Mouse (Mus musculus): Measurements from ENCODE around the gene Styx. TPM values are rescaled to one million over a fixed set of nuclear protein-coding genes. Genes with fewer than 3 reads are reported as not detected.
"Not testable (repeated sequence)": the region's sequence is repeated elsewhere in the genome, so short reads cannot be mapped to it uniquely, and the experiment has no call there.

The Styx gene
- polyA plus RNA-seq, 1 experiment from 2014 or later: 47.8 TPM

GRCm38 (mm10) chr14:45464036-45465035 lies 113.4 kb downstream of the Styx start:
- Histone ChIP-seq H3K9me3 (ENCODE audit: control insufficient read depth, low read length) (0 out of 2 replicates have a peak, but pooled peaks cover under 1% of the 10 kb centered on the region), H3K4me2 (ENCODE audit: low read depth, low read length) (no peak overlapping the region), H3K36me3 (ENCODE audit: control insufficient read depth, insufficient read depth, low read length) (peaks cover 10% of the 10 kb centered on the region), H3K4me1 (ENCODE audit: control insufficient read depth, insufficient read depth, low read length) (peaks cover 13% of the 10 kb centered on the region), H3K27me3 (replicated peaks; ENCODE audit: control insufficient read depth, insufficient read depth, low read length) (no peaks in the 10 kb centered on the region), H3K4me3 (ENCODE audit: low read length) (no peak overlapping the region), H3K27ac (ENCODE audit: low read length) (peak overlapping the region; percentile 13), H3K9ac (ENCODE audit: low read depth, low read length) (no peak overlapping the region)
- peak; percentile 13; the same call in 1 of the 2 replicates for ATAC-seq
- WGBS: 66% methylated on average over 19 of the region's 19 CpGs

GRCm38 (mm10) chr14:45466371-45466770 lies 115.5 kb downstream of the Styx start:
- not testable (repeated sequence) for H3K4me2 ChIP-seq (ENCODE audit: low read depth, low read length); ATAC-seq; H3K9me3 ChIP-seq (ENCODE audit: control insufficient read depth, low read length); H3K27ac ChIP-seq (ENCODE audit: low read length); H3K4me3 ChIP-seq (ENCODE audit: low read length); H3K27me3 ChIP-seq (replicated peaks; ENCODE audit: control insufficient read depth, insufficient read depth, low read length); H3K9ac ChIP-seq (ENCODE audit: low read depth, low read length)
- 95% methylated on average over 8 of the region's 8 CpGs for WGBS
- Histone ChIP-seq H3K4me1 (ENCODE audit: control insufficient read depth, insufficient read depth, low read length) (peaks cover 13% of the 10 kb centered on the region), H3K36me3 (ENCODE audit: control insufficient read depth, insufficient read depth, low read length) (peaks cover 10% of the 10 kb centered on the region)

GRCm38 (mm10) chr14:45469446-45469845 lies 118.6 kb downstream of the Styx start:
- no peaks in the 10 kb centered on the region for H3K27me3 ChIP-seq (replicated peaks; ENCODE audit: control insufficient read depth, insufficient read depth, low read length)
- no peak overlapping the region for H3K9ac ChIP-seq (ENCODE audit: low read depth, low read length)
- ATAC-seq: no peak
- no peak overlapping the region for H3K27ac ChIP-seq (ENCODE audit: low read length)
- H3K4me1 ChIP-seq (ENCODE audit: control insufficient read depth, insufficient read depth, low read length): peaks cover 1% of the 10 kb centered on the region; the same call in 1 of the 2 replicates
- no peak overlapping the region for H3K4me3 ChIP-seq (ENCODE audit: low read length)
- H3K4me2 ChIP-seq (ENCODE audit: low read depth, low read length): no peak overlapping the region
- peaks cover 10% of the 10 kb centered on the region; the same call in 1 of the 2 replicates for H3K36me3 ChIP-seq (ENCODE audit: control insufficient read depth, insufficient read depth, low read length)
- WGBS: 93% methylated on average over 8 of the region's 8 CpGs
- H3K9me3 ChIP-seq (ENCODE audit: control insufficient read depth, low read length): 0 out of 2 replicates have a peak, but pooled peaks cover 2% of the 10 kb centered on the region

Small RNA genes within 50 kb of the gene (microRNA-seq; reads per million reads assigned to microRNA genes)
- gene Gm25353: not detected

Other genes with a start within 250 kb of the Styx start
- 0.82 and 0.93 TPM in 2 replicates for gene Gpr137c, start 131.4 kb upstream of the Styx start, polyA plus RNA-seq (2015; fragmentation: Nextera tagmentation; extraction: Ambion mirVana)
- 10.3 and 11.5 TPM in 2 replicates for gene Txndc16, start 130.8 kb upstream of the Styx start, polyA plus RNA-seq (2015; fragmentation: Nextera tagmentation; extraction: Ambion mirVana)
- gene Ero1l, start 32.3 kb upstream of the Styx start, polyA plus RNA-seq (2015; fragmentation: Nextera tagmentation; extraction: Ambion mirVana): 74.5 and 77.6 TPM in 2 replicates
- gene Psmc6, start 21.3 kb upstream of the Styx start, polyA plus RNA-seq (2015; fragmentation: Nextera tagmentation; extraction: Ambion mirVana): 124 and 125 TPM in 2 replicates
- 68.4 and 72.1 TPM in 2 replicates for gene Gnpnat1, start 53.8 kb downstream of the Styx start, polyA plus RNA-seq (2015; fragmentation: Nextera tagmentation; extraction: Ambion mirVana)
- 142 and 152 TPM in 2 replicates for gene Fermt2, start 179.0 kb downstream of the Styx start, polyA plus RNA-seq (2015; fragmentation: Nextera tagmentation; extraction: Ambion mirVana)